Mouse (Mus musculus) CH12F3 (cell line): ENCODE results near the gene Hmces.

ENCODE experiments used
- in situ Hi-C: fragments of 300-500 bp; cut with MboI; formaldehyde crosslinking; loops from 2 replicates; pipeline ENCODE4 v1.14.3; 2020; ENCODE audit warnings: low sequenced_read_pairs

Hmces gene

GRCm38 (mm10) chr6:87913661-87914325 lies at the start of gene Hmces:
Hmces (plus strand) TSS chr6:87913935.
- in situ Hi-C loops, result no loop called here

GRCm38 (mm10) chr6:87866211-87866610 lies 47.5 kb upstream of the Hmces start:
- in situ Hi-C loops, result no loop called here

GRCm38 (mm10) chr6:87867256-87867655 lies 46.5 kb upstream of the Hmces start:
- in situ Hi-C loops, result no loop called here

GRCm38 (mm10) chr6:87868871-87869506 lies 44.7 kb upstream of the Hmces start:
- in situ Hi-C loops, result no loop called here

GRCm38 (mm10) chr6:87870440-87870839 lies 43.3 kb upstream of the Hmces start:
- in situ Hi-C loops, result no loop called here

- in situ Hi-C loops, result no loop called here
Observed at GRCm38 (mm10) chr6:87871240-87871639, 42.5 kb upstream of the Hmces start.

GRCm38 (mm10) chr6:87873104-87873503 lies 40.6 kb upstream of the Hmces start:
- in situ Hi-C loops, result no loop called here

GRCm38 (mm10) chr6:87873963-87874362 lies 39.8 kb upstream of the Hmces start:
- in situ Hi-C loops, result no loop called here

GRCm38 (mm10) chr6:87875083-87875482 lies 38.7 kb upstream of the Hmces start:
- in situ Hi-C loops, result no loop called here

- in situ Hi-C loops, result no loop called here
Observed at GRCm38 (mm10) chr6:87875562-87875961, 38.2 kb upstream of the Hmces start.

- in situ Hi-C loops, result no loop called here
Observed at GRCm38 (mm10) chr6:87876068-87876643, 37.6 kb upstream of the Hmces start.

- in situ Hi-C loops, result no loop called here
Observed at GRCm38 (mm10) chr6:87879010-87879409, 34.7 kb upstream of the Hmces start.

- in situ Hi-C loops, result no loop called here
Observed at GRCm38 (mm10) chr6:87879628-87880027, 34.1 kb upstream of the Hmces start.

GRCm38 (mm10) chr6:87882221-87882620 lies 31.5 kb upstream of the Hmces start:
- in situ Hi-C loops, result no loop called here

GRCm38 (mm10) chr6:87882816-87883215 lies 30.9 kb upstream of the Hmces start:
- in situ Hi-C loops, result no loop called here

GRCm38 (mm10) chr6:87886721-87887120 lies 27.0 kb upstream of the Hmces start:
- in situ Hi-C loops, result no loop called here

GRCm38 (mm10) chr6:87887594-87888233 lies 26.0 kb upstream of the Hmces start, which contains the start of gene Copg1:
Copg1 (plus strand) TSS chr6:87887814.
- in situ Hi-C loops, result no loop called here

- in situ Hi-C loops, result no loop called here
Observed at GRCm38 (mm10) chr6:87893931-87894330, 19.8 kb upstream of the Hmces start.

GRCm38 (mm10) chr6:87898028-87898427 lies 15.7 kb upstream of the Hmces start:
- in situ Hi-C loops, result no loop called here

- in situ Hi-C loops, result no loop called here
Observed at GRCm38 (mm10) chr6:87906632-87907031, 7.1 kb upstream of the Hmces start.

- in situ Hi-C loops, result no loop called here
Observed at GRCm38 (mm10) chr6:87909181-87909580, 4.6 kb upstream of the Hmces start.

GRCm38 (mm10) chr6:87911559-87911958 lies 2.2 kb upstream of the Hmces start:
- in situ Hi-C loops, result no loop called here
